Mouse (Mus musculus) neural tube, postnatal 0 days (tissue): Measurements from ENCODE around the gene Mturn. TPM values are rescaled to one million over a fixed set of nuclear protein-coding genes. Genes with fewer than 3 reads are reported as not detected.

Experiments used
- polyA plus RNA-seq: library from polyadenylated mRNA; unstranded; fragments of >200 nt; fragmentation: Nextera tagmentation; extraction: Ambion mirVana; gene quantifications from 2 replicates; pipeline ENCODE4 v1.2.1, GENCODE M21; 2015

Gene Mturn
- 46.9 and 52.9 TPM in 2 replicates for polyA plus RNA-seq

GRCm38 (mm10) chr6:54680891-54681745, at the start of gene Mturn:
Gene Mturn (plus strand): TSS chr6:54681624.

Other genes starting within 250 kb of the Mturn start
- gene Scrn1, start 115.1 kb upstream of the Mturn start, polyA plus RNA-seq = 91.6 and 102 TPM in 2 replicates
- gene Plekha8, start 86.5 kb upstream of the Mturn start, polyA plus RNA-seq = 5.5 and 5.8 TPM in 2 replicates
- gene Fkbp14, start 84.3 kb upstream of the Mturn start, polyA plus RNA-seq = 8.7 and 10.9 TPM in 2 replicates
- 6.1 and 6.2 TPM in 2 replicates for gene Znrf2, start 135.3 kb downstream of the Mturn start, polyA plus RNA-seq